Mouse (Mus musculus) MEL (cell line): ENCODE measurements at regions not wholly inside any gene's neighbourhood (a gene's known extent, or its start where the extent isn't known, plus 50 kb on each side); places are given as distances from the start of the nearest gene placed in this dataset.

Source experiments
- DNase-seq: peaks from one replicate; pipeline ENCODE4 v3.0.0; 2011; ENCODE audit warnings: low read depth, low spot score
- H3K27ac ChIP-seq: 2 replicates; pipeline ENCODE4 v1.5.1; 2012; ENCODE audit warnings: low read depth, mild to moderate bottlenecking, control low read depth, low read length, moderate library complexity; ENCODE audit not compliant: control insufficient read depth
- H3K27me3 ChIP-seq, 2 experiments: fragments of 150-350 bp in 1 of 2; sonication (generic) in 1 of 2; 2 replicates each; pipeline ENCODE4 v1.6.1; 2012; ENCODE audit warnings: low read length in 2 of 2, mild to moderate bottlenecking in 2 of 2, improper control_type of control experiment in 1 of 2, moderate library complexity in 1 of 2; ENCODE audit not compliant: insufficient read depth in 2 of 2, control insufficient read depth in 1 of 2
- H3K36me3 ChIP-seq, 2 experiments: 2 replicates each; pipeline ENCODE4 v1.6.1; 2012 to 2014; ENCODE audit warnings: low read length in 2 of 2, improper control_type of control experiment in 1 of 2, inconsistent platforms in 1 of 2, mild to moderate bottlenecking in 1 of 2; ENCODE audit not compliant: insufficient read depth in 2 of 2, control insufficient read depth in 1 of 2
- H3K4me1 ChIP-seq, 2 experiments: fragments of 150-350 bp in 1 of 2; sonication (generic) in 1 of 2; 2 replicates each; pipeline ENCODE4 v1.6.1; 2012; ENCODE audit warnings: low read length in 2 of 2, improper control_type of control experiment in 1 of 2, mild to moderate bottlenecking in 1 of 2; ENCODE audit not compliant: insufficient read depth in 2 of 2, control insufficient read depth in 1 of 2
- H3K4me3 ChIP-seq, 2 experiments: fragments of 150-350 bp in 1 of 2; sonication (generic) in 1 of 2; 2 replicates each; pipeline ENCODE4 v1.5.1; 2012; ENCODE audit warnings: low read depth in 2 of 2, low read length in 2 of 2, mild to moderate bottlenecking in 2 of 2, moderate library complexity in 2 of 2, control low read depth in 1 of 2, improper control_type of control experiment in 1 of 2; ENCODE audit not compliant: control insufficient read depth in 1 of 2, insufficient read depth in 1 of 2
- H3K79me2 ChIP-seq: 2 replicates; pipeline ENCODE4 v1.6.1; 2012; ENCODE audit warnings: mild to moderate bottlenecking, low read length, moderate library complexity; ENCODE audit not compliant: control insufficient read depth, poor library complexity, insufficient read depth
- H3K9ac ChIP-seq: 2 replicates; pipeline ENCODE4 v1.6.1; 2012; ENCODE audit warnings: low read depth, mild to moderate bottlenecking, control low read depth, low read length, moderate library complexity; ENCODE audit not compliant: control insufficient read depth, poor library complexity, severe bottlenecking
- H3K9me3 ChIP-seq: fragments of 150-350 bp; sonication (generic); replicated peaks from 2 replicates; pipeline ENCODE4 v1.6.1; 2012; ENCODE audit warnings: mild to moderate bottlenecking, low read length, improper control_type of control experiment, moderate library complexity; ENCODE audit not compliant: insufficient read depth
- BHLHE40 ChIP-seq: IDR thresholded peaks from 2 replicates; pipeline ENCODE4 v1.6.1; 2012; ENCODE audit warnings: low read depth, mild to moderate bottlenecking, inconsistent platforms, low read length, improper control_type of control experiment, borderline replicate concordance
- ELF1 ChIP-seq: IDR thresholded peaks from 2 replicates; pipeline ENCODE4 v1.6.1; 2014; ENCODE audit warnings: low read depth, mild to moderate bottlenecking, inconsistent platforms, low read length, improper control_type of control experiment, moderate library complexity
- ETS1 ChIP-seq: IDR thresholded peaks from 2 replicates; pipeline ENCODE4 v1.6.1; 2012; ENCODE audit warnings: low read depth, mild to moderate bottlenecking, inconsistent platforms, low read length, improper control_type of control experiment, moderate library complexity
- GATA1 ChIP-seq: IDR thresholded peaks from 2 replicates; pipeline ENCODE4 v1.6.1; 2011; ENCODE audit warnings: low read depth, low read length, improper control_type of control experiment
- HCFC1 ChIP-seq: IDR thresholded peaks from 2 replicates; pipeline ENCODE4 v1.6.1; 2012; ENCODE audit warnings: low read depth, mild to moderate bottlenecking, inconsistent platforms, low read length, improper control_type of control experiment, moderate library complexity
- JUND ChIP-seq: IDR thresholded peaks from 2 replicates; pipeline ENCODE4 v1.6.1; 2011; ENCODE audit warnings: low read depth, mild to moderate bottlenecking, improper control_type of control experiment, low read length
- KAT2A ChIP-seq: conservative IDR thresholded peaks from 2 replicates; pipeline ENCODE4 v1.6.1; 2012; ENCODE audit warnings: low read depth, low read length, improper control_type of control experiment, inconsistent platforms
- MAX ChIP-seq: IDR thresholded peaks from 2 replicates; pipeline ENCODE4 v1.6.1; 2011; ENCODE audit warnings: low read length, improper control_type of control experiment
- MEF2A ChIP-seq: IDR thresholded peaks from 2 replicates; pipeline ENCODE4 v1.6.1; 2014; ENCODE audit warnings: low read depth, mild to moderate bottlenecking, inconsistent platforms, low read length, improper control_type of control experiment; ENCODE audit not compliant: poor library complexity, insufficient replicate concordance, severe bottlenecking; ENCODE audit errors: extremely low read depth
- MXI1 ChIP-seq: IDR thresholded peaks from 2 replicates; pipeline ENCODE4 v1.6.1; 2011; ENCODE audit warnings: mild to moderate bottlenecking, low read depth, low read length, improper control_type of control experiment
- MYB ChIP-seq: IDR thresholded peaks from 2 replicates; pipeline ENCODE4 v1.6.1; 2011; ENCODE audit warnings: mild to moderate bottlenecking, low read depth, low read length, improper control_type of control experiment
- POLR2A ChIP-seq, 2 experiments: IDR thresholded peaks; 2 replicates each; pipeline ENCODE4 v1.6.1; 2011 to 2012; ENCODE audit warnings: low read length in 2 of 2, mild to moderate bottlenecking in 2 of 2, control low read depth in 1 of 2, improper control_type of control experiment in 1 of 2, low read depth in 1 of 2, moderate library complexity in 1 of 2; ENCODE audit not compliant: control insufficient read depth in 1 of 2, insufficient read depth in 1 of 2, poor library complexity in 1 of 2
- RCOR1 ChIP-seq: IDR thresholded peaks from 2 replicates; pipeline ENCODE4 v1.6.1; 2012; ENCODE audit warnings: low read depth, mild to moderate bottlenecking, inconsistent platforms, low read length, improper control_type of control experiment
- SIN3A ChIP-seq: IDR thresholded peaks from 2 replicates; pipeline ENCODE4 v1.6.1; 2012; ENCODE audit warnings: low read length, improper control_type of control experiment, inconsistent platforms
- SMC3 ChIP-seq: IDR thresholded peaks from 2 replicates; pipeline ENCODE4 v1.6.1; 2011; ENCODE audit warnings: low read depth, low read length, improper control_type of control experiment
- TAL1 ChIP-seq: IDR thresholded peaks from 2 replicates; pipeline ENCODE4 v1.6.1; 2012; ENCODE audit warnings: mild to moderate bottlenecking, inconsistent platforms, low read length, moderate library complexity, mixed read lengths
- TBP ChIP-seq: IDR thresholded peaks from 2 replicates; pipeline ENCODE4 v1.8.0; 2011; ENCODE audit warnings: low read depth, low read length, improper control_type of control experiment
- TCF12 ChIP-seq: IDR thresholded peaks from 2 replicates; pipeline ENCODE4 v1.6.1; 2014; ENCODE audit warnings: low read depth, mild to moderate bottlenecking, inconsistent platforms, low read length, improper control_type of control experiment, moderate library complexity
- USF1 ChIP-seq: IDR thresholded peaks from 2 replicates; pipeline ENCODE4 v1.6.1; 2014; ENCODE audit warnings: low read depth, mild to moderate bottlenecking, inconsistent platforms, low read length, improper control_type of control experiment, moderate library complexity
- ZKSCAN1 ChIP-seq: IDR thresholded peaks from 2 replicates; pipeline ENCODE4 v1.6.1; 2012; ENCODE audit warnings: low read depth, mild to moderate bottlenecking, inconsistent platforms, low read length, improper control_type of control experiment, moderate library complexity
- ZMIZ1 ChIP-seq: IDR thresholded peaks from 2 replicates; pipeline ENCODE4 v1.6.1; 2012; ENCODE audit warnings: low read depth, mild to moderate bottlenecking, inconsistent platforms, low read length, improper control_type of control experiment, moderate library complexity
- ZNF384 ChIP-seq: IDR thresholded peaks from 2 replicates; pipeline ENCODE4 v1.6.1; 2012; ENCODE audit warnings: low read depth, mild to moderate bottlenecking, inconsistent platforms, low read length, improper control_type of control experiment

DNA sequence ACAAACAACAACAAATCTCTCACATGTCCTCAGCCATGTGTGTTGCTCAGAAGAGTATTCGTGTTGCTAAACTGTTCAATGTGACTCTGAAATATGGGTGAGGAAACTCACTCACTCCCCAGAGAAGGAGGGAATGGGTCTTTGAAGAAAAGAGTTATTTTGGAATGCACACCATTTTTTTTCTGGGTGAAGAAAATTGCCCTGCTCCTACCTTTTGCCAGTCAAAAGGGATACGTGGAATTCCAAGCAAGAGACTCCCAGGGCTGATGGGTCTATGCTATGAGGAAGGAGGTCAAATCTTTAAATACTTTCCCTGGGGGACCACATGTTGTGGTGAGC lies 163.8 kb downstream of the Icos start:
- Histone ChIP-seq H3K27ac (no peak overlapping the region), H3K4me1 (no peaks in the 10 kb centered on the region)
- TF ChIP-seq RCOR1 (no peak), JUND (no peak), ZKSCAN1 (no peak), TAL1 (no peak), BHLHE40 (no peak), GATA1 (no peak), TCF12 (no peak), USF1 (no peak), MEF2A (no peak), ZMIZ1 (no peak), SIN3A (no peak), POLR2A (IDR thresholded peaks at IDR 0.05; ENCODE audit: control insufficient read depth in 1 of 2, insufficient read depth in 1 of 2, low read depth in 1 of 2, low read length in 2 of 2, poor library complexity in 1 of 2) (no peak), SMC3 (no peak)

DNA sequence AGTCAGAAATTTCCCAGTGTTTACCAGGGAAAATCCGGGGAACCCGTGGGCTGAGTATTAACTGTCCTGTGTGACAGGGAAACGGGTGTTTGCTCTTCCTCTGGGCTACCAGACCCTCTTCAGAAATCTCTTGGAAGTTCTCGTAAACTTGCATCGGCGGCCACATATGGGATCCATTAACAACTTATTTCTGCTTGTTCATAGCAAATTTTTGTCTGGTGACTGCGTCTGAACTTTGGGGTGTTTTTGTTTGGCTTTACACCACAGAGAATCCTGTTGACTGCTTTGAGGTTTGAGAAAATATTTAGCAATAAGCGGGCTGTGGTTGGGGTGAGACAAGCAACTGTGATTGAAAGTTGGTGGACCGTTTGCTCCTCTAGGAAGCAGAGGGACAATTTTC lies 164.2 kb downstream of the Icos start:
- Histone ChIP-seq H3K36me3 (no peaks in the 10 kb centered on the region), H3K4me1 (no peaks in the 10 kb centered on the region), H3K27ac (no peak overlapping the region), H3K9ac (no peak overlapping the region), H3K79me2 (no peaks in the 10 kb centered on the region), H3K27me3 (no peaks in the 10 kb centered on the region), H3K4me3 (no peak overlapping the region), H3K9me3 (no peaks in the 10 kb centered on the region)
- TF ChIP-seq MXI1 (no peak), ZNF384 (no peak), KAT2A (no peak), MEF2A (no peak), TCF12 (no peak), ELF1 (no peak), SMC3 (no peak), HCFC1 (no peak), JUND (no peak), TBP (no peak), ETS1 (no peak), MYB (no peak), MAX (no peak)
- DNase-seq = no peak

More for the DNA sequence above, 163.8 kb downstream of the Icos start:
- Histone ChIP-seq H3K36me3 (no peaks in the 10 kb centered on the region), H3K27me3 (no peaks in the 10 kb centered on the region), H3K79me2 (no peaks in the 10 kb centered on the region), H3K9me3 (no peaks in the 10 kb centered on the region), H3K4me3 (no peak overlapping the region), H3K9ac (no peak overlapping the region)
- DNase-seq = no peak
